Mouse (Mus musculus) stomach, embryonic 15.5 days (tissue): ENCODE data around the gene Gm5142. TPM values are rescaled to one million over a fixed set of nuclear protein-coding genes. Genes with fewer than 3 reads are reported as not detected.

Source experiments
- ATAC-seq: fragments of 200-750 bp; cut with Nextera tagmentation; 2 replicates; pipeline ENCODE4 v1.8.0; 2017; ENCODE audit warnings: low read depth, moderate number of reproducible peaks, moderate TSS enrichment; ENCODE audit not compliant: insufficient read depth, low FRiP score
- H3K27ac ChIP-seq: fragments of 300-500 bp; sonication (generic); 2 replicates; pipeline ENCODE4 v1.5.1; 2015; ENCODE audit warnings: mild to moderate bottlenecking, inconsistent platforms
- H3K27me3 ChIP-seq: fragments of 300-500 bp; sonication (generic); replicated peaks from 2 replicates; pipeline ENCODE4 v1.6.1; 2015; ENCODE audit warnings: inconsistent platforms
- H3K36me3 ChIP-seq: fragments of 300-500 bp; sonication (generic); 2 replicates; pipeline ENCODE4 v1.6.1; 2015; ENCODE audit warnings: inconsistent platforms
- H3K4me1 ChIP-seq: fragments of 300-500 bp; sonication (generic); 2 replicates; pipeline ENCODE4 v1.6.1; 2015; ENCODE audit warnings: inconsistent platforms
- H3K4me2 ChIP-seq: fragments of 300-500 bp; sonication (generic); 2 replicates; pipeline ENCODE4 v1.6.1; 2015; ENCODE audit warnings: mild to moderate bottlenecking, inconsistent platforms
- H3K4me3 ChIP-seq: fragments of 300-500 bp; sonication (generic); replicated peaks from 2 replicates; pipeline ENCODE4 v1.5.1; 2015; ENCODE audit warnings: inconsistent platforms
- H3K9ac ChIP-seq: fragments of 300-500 bp; sonication (generic); 2 replicates; pipeline ENCODE4 v1.6.1; 2015; ENCODE audit warnings: inconsistent platforms
- H3K9me3 ChIP-seq: fragments of 300-500 bp; sonication (generic); 2 replicates; pipeline ENCODE4 v1.6.1; 2016; ENCODE audit warnings: inconsistent platforms
- WGBS: fragments of 180-500 bp; shearing (Covaris S2); methylation state at CpG from one replicate; pipeline ENCODE4 v1.1.7; 2015; 5-methylcytosine and 5-hydroxymethylcytosine counted together
- polyA plus RNA-seq: library from polyadenylated mRNA; unstranded; fragments of >200 nt; fragmentation: Nextera tagmentation; extraction: Ambion mirVana; gene quantifications from 2 replicates; pipeline ENCODE4 v1.2.1, GENCODE M21; 2015

The Gm5142 gene
- polyA plus RNA-seq, 1 experiment from 2014 or later: not detected

- 68% methylated on average over 2 of the region's 2 CpGs for WGBS
- H3K9me3 ChIP-seq: no peaks in the 10 kb centered on the region
- H3K9ac ChIP-seq: no peak overlapping the region
- no peak overlapping the region for H3K4me3 ChIP-seq
- H3K27me3 ChIP-seq: no peaks in the 10 kb centered on the region
- H3K27ac ChIP-seq: no peak overlapping the region
- H3K4me1 ChIP-seq: no peaks in the 10 kb centered on the region
- H3K4me2 ChIP-seq: no peak overlapping the region
- no peak for ATAC-seq
- no peaks in the 10 kb centered on the region for H3K36me3 ChIP-seq
Observed at GRCm38 (mm10) chr14:59182732-59183131, 4.2 kb upstream of the Gm5142 start.

DNA sequence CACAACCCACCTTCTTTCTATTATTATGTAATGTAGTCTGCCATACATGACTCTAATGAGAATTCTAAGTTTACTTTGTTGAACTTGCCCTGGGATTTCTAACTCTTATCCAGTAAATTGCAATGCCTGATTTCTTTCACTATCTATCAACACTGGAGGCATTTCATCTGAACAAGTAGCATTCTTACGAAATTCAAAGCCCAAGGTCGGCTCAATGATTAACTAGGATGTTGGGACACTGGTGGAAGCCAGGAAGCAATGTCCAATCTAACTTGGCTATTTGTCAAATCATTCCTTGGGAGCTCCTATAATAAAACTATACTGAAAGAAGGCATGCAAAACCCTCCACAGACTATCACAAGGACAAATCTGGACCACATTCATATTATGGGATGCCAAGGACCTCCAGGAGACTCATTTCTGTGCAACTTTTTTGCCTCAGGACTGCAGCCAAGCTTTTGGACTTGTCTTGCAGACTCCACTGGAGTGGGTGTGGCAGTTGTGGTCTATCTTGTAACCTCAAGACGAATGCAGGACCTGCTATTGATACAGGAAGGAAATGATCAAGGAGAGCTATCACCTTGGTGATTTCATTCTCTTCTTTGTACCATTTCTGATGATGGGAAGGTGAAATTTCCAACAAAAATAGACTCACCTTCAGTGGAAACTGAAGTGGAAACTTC is 21.4 kb downstream of the Gm5142 start:
- Histone ChIP-seq H3K9ac (no peak overlapping the region), H3K4me2 (no peak overlapping the region), H3K27me3 (no peaks in the 10 kb centered on the region), H3K27ac (no peak overlapping the region), H3K4me1 (no peaks in the 10 kb centered on the region), H3K4me3 (no peak overlapping the region), H3K9me3 (no peaks in the 10 kb centered on the region), H3K36me3 (no peaks in the 10 kb centered on the region)
- no peak for ATAC-seq
- WGBS: 57% methylated on average over 3 of the region's 3 CpGs

GRCm38 (mm10) chr14:59155589-59155988 is 23.0 kb downstream of the Gm5142 start:
- Histone ChIP-seq H3K4me2 (no peak overlapping the region), H3K4me3 (no peak overlapping the region), H3K4me1 (no peaks in the 10 kb centered on the region), H3K9me3 (no peaks in the 10 kb centered on the region), H3K27me3 (no peaks in the 10 kb centered on the region), H3K36me3 (no peaks in the 10 kb centered on the region), H3K9ac (no peak overlapping the region), H3K27ac (no peak overlapping the region)
- ATAC-seq: no peak
- 73% methylated on average over 2 of the region's 2 CpGs for WGBS

GRCm38 (mm10) chr14:59142793-59143192 is 35.8 kb downstream of the Gm5142 start, which contains the start of gene 1700129C05Rik:
Gene 1700129C05Rik, minus strand, starts transcription at chr14:59142893.
- 91% methylated on average over 4 of the region's 4 CpGs for WGBS

GRCm38 (mm10) chr14:59114281-59114680 is 64.3 kb downstream of the Gm5142 start:
- H3K9ac ChIP-seq: no peak overlapping the region
- no peak for ATAC-seq
- no peak overlapping the region for H3K4me2 ChIP-seq
- no peaks in the 10 kb centered on the region for H3K27me3 ChIP-seq
- no peaks in the 10 kb centered on the region for H3K4me1 ChIP-seq
- no peaks in the 10 kb centered on the region for H3K9me3 ChIP-seq
- H3K4me3 ChIP-seq: no peak overlapping the region
- H3K27ac ChIP-seq: no peak overlapping the region
- H3K36me3 ChIP-seq: no peaks in the 10 kb centered on the region
- WGBS: 4% methylated on average over 2 of the region's 2 CpGs

More at GRCm38 (mm10) chr14:59142793-59143192, 35.8 kb downstream of the Gm5142 start, which contains the start of gene 1700129C05Rik:
- H3K4me1 ChIP-seq: no peaks in the 10 kb centered on the region
- H3K36me3 ChIP-seq: no peaks in the 10 kb centered on the region
- H3K4me3 ChIP-seq: no peak within 1 kb of the TSS
- H3K27ac ChIP-seq: no peak within 1 kb of the TSS
- H3K4me2 ChIP-seq: no peak within 1 kb of the TSS
- H3K9me3 ChIP-seq: no peaks in the 10 kb centered on the region
- H3K27me3 ChIP-seq: no peaks in the 10 kb centered on the region
- no peak for ATAC-seq
- no peak within 1 kb of the TSS for H3K9ac ChIP-seq

Other genes starting within 250 kb of the Gm5142 start
- not detected in 2 replicates for gene 1700129C05Rik, start 35.9 kb downstream of the Gm5142 start, polyA plus RNA-seq
- 47.4 and 52.7 TPM in 2 replicates for gene Rcbtb1, start 22.5 kb upstream of the Gm5142 start, polyA plus RNA-seq
- not detected in 2 replicates for gene Gm6904, start 81.5 kb upstream of the Gm5142 start, polyA plus RNA-seq
- 0.17 and 0.18 TPM in 2 replicates for gene Phf11a, start 118.8 kb upstream of the Gm5142 start, polyA plus RNA-seq
- 0.84 and 1.6 TPM in 2 replicates for gene Phf11b, start 162.6 kb upstream of the Gm5142 start, polyA plus RNA-seq
- 3.5 and 3.6 TPM in 2 replicates for gene Phf11d, start 186.7 kb upstream of the Gm5142 start, polyA plus RNA-seq
- 0.45 and 0.55 TPM in 2 replicates for gene Phf11c, start 216.6 kb upstream of the Gm5142 start, polyA plus RNA-seq